Mouse (Mus musculus): Measurements from ENCODE around the gene Aff2.

DNA sequence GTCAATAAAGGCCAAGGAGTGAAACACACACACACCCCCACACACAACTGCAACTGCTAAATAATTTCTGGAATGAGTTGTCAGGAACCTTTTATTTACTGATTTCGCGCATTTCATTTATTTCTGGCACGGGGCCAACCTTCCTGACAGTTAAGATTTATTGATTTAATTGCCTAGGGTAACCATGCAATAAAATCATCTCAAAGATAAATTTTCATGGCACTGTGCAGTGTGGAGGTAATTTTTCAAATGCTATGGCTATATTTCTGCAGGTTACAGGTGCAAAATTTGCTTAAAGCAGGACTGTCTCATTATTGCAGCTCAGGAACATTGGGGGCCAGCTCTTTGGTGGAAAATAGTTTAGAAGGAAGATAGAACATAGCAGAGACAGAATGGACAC lies 531.6 kb downstream of the Aff2 start:
- TF ChIP-seq USF1 (IDR thresholded peaks at IDR 0.05; ENCODE audit: low read depth), result no peak
- TF ChIP-seq CTCF (IDR thresholded peaks at IDR 0.05; ENCODE audit: control insufficient read depth, insufficient read depth, insufficient read length), result no peak
- no peak for TF ChIP-seq CEBPB (IDR thresholded peaks at IDR 0.05; ENCODE audit: low read depth)
- TF ChIP-seq MYOD1 (IDR thresholded peaks at IDR 0.05; ENCODE audit: control insufficient read depth, insufficient read length, low read depth), result no peak
- TF ChIP-seq MAX (IDR thresholded peaks at IDR 0.05), result no peak

Measured in C2C12 (cell line).